Mouse (Mus musculus) T-helper 1 cell (primary cell): Measurements from ENCODE around the gene Ctnnb1.

Experiments used
- in situ Hi-C: fragments of 300-600 bp; cut with MboI, MseI; formaldehyde crosslinking; loops from one replicate; pipeline ENCODE4 v1.15.1; 2025; ENCODE audit warnings: high pct_unique_total_duplicates

Ctnnb1 gene

GRCm38 (mm10) chr9:120926126-120926525, 2.9 kb upstream of the Ctnnb1 start:
- in situ Hi-C loops = no loop called here

- in situ Hi-C loops = no loop called here
Observed at GRCm38 (mm10) chr9:120926939-120927606, 1.9 kb upstream of the Ctnnb1 start.

GRCm38 (mm10) chr9:120930021-120930420, 1.0 kb downstream of the Ctnnb1 start:
- in situ Hi-C loops = no loop called here

- in situ Hi-C loops = no loop called here
Observed at GRCm38 (mm10) chr9:120930811-120931210, 1.8 kb downstream of the Ctnnb1 start.

GRCm38 (mm10) chr9:120932371-120932770, 3.4 kb downstream of the Ctnnb1 start:
- in situ Hi-C loops = no loop called here

- in situ Hi-C loops = no loop called here
Observed at GRCm38 (mm10) chr9:120932797-120933586, 4.0 kb downstream of the Ctnnb1 start.

- in situ Hi-C loops = no loop called here
Observed at GRCm38 (mm10) chr9:120933587-120933885, 4.5 kb downstream of the Ctnnb1 start.

- in situ Hi-C loops = no loop called here
Observed at GRCm38 (mm10) chr9:120933886-120934758, 5.1 kb downstream of the Ctnnb1 start.

GRCm38 (mm10) chr9:120934821-120935633, 6.0 kb downstream of the Ctnnb1 start:
- in situ Hi-C loops = no loop called here

GRCm38 (mm10) chr9:120935634-120935922, 6.6 kb downstream of the Ctnnb1 start:
- in situ Hi-C loops = no loop called here

GRCm38 (mm10) chr9:120936351-120936750, 7.3 kb downstream of the Ctnnb1 start:
- in situ Hi-C loops = no loop called here

GRCm38 (mm10) chr9:120940858-120941257, 11.8 kb downstream of the Ctnnb1 start:
- in situ Hi-C loops = no loop called here

GRCm38 (mm10) chr9:120943757-120944156, 14.7 kb downstream of the Ctnnb1 start:
- in situ Hi-C loops = no loop called here

GRCm38 (mm10) chr9:120944211-120944610, 15.2 kb downstream of the Ctnnb1 start:
- in situ Hi-C loops = no loop called here

GRCm38 (mm10) chr9:120946131-120946530, 17.1 kb downstream of the Ctnnb1 start:
- in situ Hi-C loops = no loop called here

- in situ Hi-C loops = no loop called here
Observed at GRCm38 (mm10) chr9:120948832-120949231, 19.8 kb downstream of the Ctnnb1 start.

GRCm38 (mm10) chr9:120950761-120951160, 21.7 kb downstream of the Ctnnb1 start:
- in situ Hi-C loops = no loop called here

- in situ Hi-C loops = no loop called here
Observed at GRCm38 (mm10) chr9:120951947-120952346, 22.9 kb downstream of the Ctnnb1 start.

GRCm38 (mm10) chr9:120958051-120958450, 29.0 kb downstream of the Ctnnb1 start:
- in situ Hi-C loops = no loop called here

GRCm38 (mm10) chr9:120958560-120958959, 29.5 kb downstream of the Ctnnb1 start:
- in situ Hi-C loops = no loop called here

GRCm38 (mm10) chr9:120959225-120959624, 30.2 kb downstream of the Ctnnb1 start:
- in situ Hi-C loops = no loop called here

- in situ Hi-C loops = no loop called here
Observed at GRCm38 (mm10) chr9:120960611-120961010, 31.6 kb downstream of the Ctnnb1 start.
